ENCODE assay signal across 17 mouse cellular contexts in the genomic region with DNA sequence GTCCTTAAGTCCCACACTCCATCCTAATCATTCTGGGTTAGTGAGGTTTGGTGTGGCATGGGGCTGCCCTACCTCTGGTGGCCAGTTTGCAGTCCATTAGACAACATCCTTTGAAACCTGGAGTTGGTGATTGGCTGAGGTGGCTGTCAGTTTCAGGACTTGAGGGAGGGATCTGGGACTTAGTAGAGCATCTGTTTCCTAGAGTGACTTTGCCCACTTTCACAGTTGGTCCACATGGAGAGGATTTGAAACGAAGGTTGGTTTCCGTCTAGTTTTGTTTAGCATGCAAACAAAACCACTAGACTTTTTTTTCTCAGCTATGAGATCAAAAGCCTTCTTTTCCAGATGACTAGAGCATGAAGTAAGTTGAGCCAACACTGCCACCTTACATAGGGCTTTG. TPM values are rescaled to one million over a fixed set of nuclear protein-coding genes. Genes with fewer than 3 reads are reported as not detected.
A peak's percentile ranks its signal among the peaks of the same experiment; 100 is the strongest.
DNase-seq lines count a peak whose midpoint lies in the region; ATAC-seq and TF ChIP-seq lines count a peak whose summit lies in the region.
"Had no signal": no experiment of that assay in that cellular context is flagged by ENCODE, and none has a peak within 500 bp of the region (broad histone marks: within the 10 kb centered on the region; RNA-seq: fewer than 3 reads in every experiment).

No protein-coding gene starts in this region.

- no peak overlapping the region for H3K4me3 ChIP-seq in forebrain, postnatal 0 days (ENCODE audit: low read depth, low read length)
- H3K4me3 ChIP-seq in forebrain, embryonic 13.5 days: no peak overlapping the region
- no peak overlapping the region for H3K4me3 ChIP-seq in limb, embryonic 12.5 days (replicated peaks)
- H3K4me3 ChIP-seq in limb, embryonic 10.5 days: no peak overlapping the region
- no peak overlapping the region for H3K4me3 ChIP-seq in brown adipose tissue, adult 24 weeks (ENCODE audit: insufficient read depth, low read depth, low read length)
- no peak overlapping the region for H3K4me3 ChIP-seq in small intestine, adult 2 months (ENCODE audit: low read depth, low read length)
- H3K4me3 ChIP-seq: erythroblast, embryonic 14.5 days; liver, embryonic 15.5 days had no signal

- H3K27me3 ChIP-seq in forebrain, postnatal 0 days (ENCODE audit: insufficient read depth, low read length): no peaks in the 10 kb centered on the region
- H3K27me3 ChIP-seq in forebrain, embryonic 13.5 days: no peaks in the 10 kb centered on the region
- no peaks in the 10 kb centered on the region for H3K27me3 ChIP-seq in limb, embryonic 12.5 days
- no peaks in the 10 kb centered on the region for H3K27me3 ChIP-seq in limb, embryonic 10.5 days (ENCODE audit: low read depth, poor library complexity, severe bottlenecking)
- no peaks in the 10 kb centered on the region for H3K27me3 ChIP-seq in small intestine, adult 2 months (ENCODE audit: control insufficient read depth, insufficient read depth, low read length)
- H3K27me3 ChIP-seq: liver, embryonic 15.5 days had no signal

- no peak for TF ChIP-seq CTCF in forebrain, postnatal 0 days (IDR thresholded peaks at IDR 0.05; ENCODE audit: low read depth)
- no peak for TF ChIP-seq CTCF in small intestine, adult 2 months (IDR thresholded peaks at IDR 0.05; ENCODE audit: extremely low read depth, insufficient read length, insufficient replicate concordance, low read depth, low read length)

- DNase-seq in forebrain, postnatal 0 days: no peak
- no peak for DNase-seq in limb, embryonic 10.5 days (ENCODE audit: low spot score)
- DNase-seq in ovary, postnatal 36 days (ENCODE audit: low spot score): no peak
- no peak for DNase-seq in MN1 (ENCODE audit: low spot score)
- DNase-seq: adrenal gland, postnatal 14 days; cerebellum, adult 9-11 months; embryo, embryonic 11 days; gastrocnemius, postnatal 25 days; lung, postnatal 10 days had no signal

- H3K27ac ChIP-seq in forebrain, postnatal 0 days (ENCODE audit: low read depth, low read length): no peak overlapping the region
- no peak overlapping the region for H3K27ac ChIP-seq in forebrain, embryonic 13.5 days
- 0 out of 2 replicates have a peak overlapping the region, but pooled peaks have one; percentile 8 for H3K27ac ChIP-seq in limb, embryonic 12.5 days
- no peak overlapping the region for H3K27ac ChIP-seq in limb, embryonic 10.5 days
- peak overlapping the region; percentile 1; the same call in 1 of the 2 replicates for H3K27ac ChIP-seq in brown adipose tissue, adult 24 weeks (replicated peaks; ENCODE audit: low read depth, low read length)
- peak overlapping the region; percentile 36 for H3K27ac ChIP-seq in small intestine, adult 2 months (ENCODE audit: insufficient read depth, low read depth, low read length)
- H3K27ac ChIP-seq: liver, embryonic 15.5 days had no signal

- H3K4me1 ChIP-seq in forebrain, postnatal 0 days (ENCODE audit: insufficient read depth): no peaks in the 10 kb centered on the region
- H3K4me1 ChIP-seq in forebrain, embryonic 13.5 days: peaks cover 14% of the 10 kb centered on the region; the same call in 1 of the 2 replicates
- H3K4me1 ChIP-seq in limb, embryonic 12.5 days (replicated peaks): peaks cover 39% of the 10 kb centered on the region
- peaks cover 62% of the 10 kb centered on the region for H3K4me1 ChIP-seq in limb, embryonic 10.5 days
- H3K4me1 ChIP-seq in brown adipose tissue, adult 24 weeks (ENCODE audit: control insufficient read depth, insufficient read depth, insufficient read length, low read length): peaks cover 27% of the 10 kb centered on the region
- H3K4me1 ChIP-seq in small intestine, adult 2 months (ENCODE audit: control insufficient read depth, insufficient read depth, insufficient read length, low read length): peaks cover 16% of the 10 kb centered on the region

- H3K36me3 ChIP-seq in forebrain, postnatal 0 days (ENCODE audit: insufficient read depth): no peaks in the 10 kb centered on the region
- no peaks in the 10 kb centered on the region for H3K36me3 ChIP-seq in forebrain, embryonic 13.5 days (ENCODE audit: poor library complexity, severe bottlenecking)
- no peaks in the 10 kb centered on the region for H3K36me3 ChIP-seq in limb, embryonic 12.5 days
- H3K36me3 ChIP-seq in limb, embryonic 10.5 days: 0 out of 2 replicates have a peak, but pooled peaks cover 6% of the 10 kb centered on the region
- no peaks in the 10 kb centered on the region for H3K36me3 ChIP-seq in small intestine, adult 2 months (ENCODE audit: control insufficient read depth, insufficient read depth, low read length)
- H3K36me3 ChIP-seq: liver, embryonic 15.5 days had no signal

- no peaks in the 10 kb centered on the region for H3K9me3 ChIP-seq in forebrain, postnatal 0 days (ENCODE audit: low read length)
- H3K9me3 ChIP-seq in forebrain, embryonic 13.5 days (replicated peaks): no peaks in the 10 kb centered on the region
- H3K9me3 ChIP-seq in limb, embryonic 12.5 days: no peaks in the 10 kb centered on the region
- no peaks in the 10 kb centered on the region for H3K9me3 ChIP-seq in limb, embryonic 10.5 days (replicated peaks)
- H3K9me3 ChIP-seq: liver, embryonic 15.5 days had no signal

- no peak overlapping the region for H3K4me2 ChIP-seq in forebrain, postnatal 0 days (ENCODE audit: low read depth)
- H3K4me2 ChIP-seq in forebrain, embryonic 13.5 days: no peak overlapping the region
- H3K4me2 ChIP-seq in limb, embryonic 12.5 days: no peak overlapping the region
- H3K4me2 ChIP-seq: heart, embryonic 11.5 days; liver, embryonic 15.5 days had no signal

- H3K9ac ChIP-seq in forebrain, postnatal 0 days: no peak overlapping the region
- no peak overlapping the region for H3K9ac ChIP-seq in forebrain, embryonic 13.5 days
- H3K9ac ChIP-seq in limb, embryonic 12.5 days (replicated peaks): no peak overlapping the region
- H3K9ac ChIP-seq: liver, embryonic 15.5 days had no signal

- ATAC-seq in forebrain, postnatal 0 days: 0 out of 2 replicates have a peak, but pooled peaks have one; percentile 21
- ATAC-seq in forebrain, embryonic 13.5 days: no peak
- no peak for ATAC-seq in limb, embryonic 12.5 days (ENCODE audit: insufficient number of reproducible peaks, insufficient read depth, low FRiP score, low TSS enrichment, low read depth)
- ATAC-seq: hindbrain, embryonic 16.5 days had no signal

- WGBS in forebrain, postnatal 0 days: 51% methylated on average over 2 of the region's 2 CpGs
- WGBS in forebrain, embryonic 13.5 days: 73% methylated on average over 2 of the region's 2 CpGs
- 84% methylated on average over 2 of the region's 2 CpGs for WGBS in limb, embryonic 12.5 days
- 92% methylated on average over 2 of the region's 2 CpGs for WGBS in limb, embryonic 10.5 days
- 55% methylated on average over 2 of the region's 2 CpGs for WGBS in small intestine, adult 2 months

- TF ChIP-seq POLR2A in small intestine, adult 2 months (IDR thresholded peaks at IDR 0.05; ENCODE audit: low read depth, low read length): no peak

RNA-seq across cellular contexts. Expression of a gene that starts 53.5 kb away (rescaled TPM):
- total RNA-seq in forebrain, postnatal 0 days (2014; rRNA removed): 12.0 and 15.5 TPM in 2 replicates
- polyA plus RNA-seq in forebrain, postnatal 0 days (2015; fragmentation: Nextera tagmentation; extraction: Ambion mirVana): 6.7 and 9.1 TPM in 2 replicates
- 6.9 and 7.6 TPM in 2 replicates for polyA plus RNA-seq in forebrain, embryonic 13.5 days (2015; fragmentation: Nextera tagmentation; extraction: Ambion mirVana)
- polyA plus RNA-seq in limb, embryonic 12.5 days (2016; fragmentation: Nextera tagmentation; extraction: Ambion mirVana): 7.6 and 8.4 TPM in 2 replicates
- polyA plus RNA-seq in limb, embryonic 10.5 days (2016; fragmentation: Nextera tagmentation; extraction: Ambion mirVana): 8.3 and 9.3 TPM in 2 replicates
- 8.4 and 10.2 TPM in 2 replicates for polyA plus RNA-seq in brown adipose tissue, adult 24 weeks (2012; ENCODE audit: insufficient read depth, insufficient read length, missing spikeins)
- 8.2 and 21.2 TPM in 2 replicates for polyA plus RNA-seq in small intestine, adult 2 months (2012; rRNA removed)

Comparison
In these comparisons a context has a peak if more than half of its experiments do, and no peak if none do; other contexts are left out.
1. H3K27ac ChIP-seq: peak in limb, embryonic 12.5 days (single experiment), brown adipose tissue, adult 24 weeks (single experiment) and small intestine, adult 2 months (single experiment); none in forebrain, postnatal 0 days (single experiment), forebrain, embryonic 13.5 days (single experiment) and limb, embryonic 10.5 days (single experiment).